Mouse (Mus musculus) T-helper 1 cell (primary cell): Measurements from ENCODE around the gene Atp13a3.
"Not testable (repeated sequence)": the region's sequence is repeated elsewhere in the genome, so short reads cannot be mapped to it uniquely, and the experiment has no call there.

ENCODE experiments used
- in situ Hi-C: fragments of 300-600 bp; cut with MboI, MseI; formaldehyde crosslinking; loops from one replicate; pipeline ENCODE4 v1.15.1; 2025; ENCODE audit warnings: high pct_unique_total_duplicates

The Atp13a3 gene

DNA sequence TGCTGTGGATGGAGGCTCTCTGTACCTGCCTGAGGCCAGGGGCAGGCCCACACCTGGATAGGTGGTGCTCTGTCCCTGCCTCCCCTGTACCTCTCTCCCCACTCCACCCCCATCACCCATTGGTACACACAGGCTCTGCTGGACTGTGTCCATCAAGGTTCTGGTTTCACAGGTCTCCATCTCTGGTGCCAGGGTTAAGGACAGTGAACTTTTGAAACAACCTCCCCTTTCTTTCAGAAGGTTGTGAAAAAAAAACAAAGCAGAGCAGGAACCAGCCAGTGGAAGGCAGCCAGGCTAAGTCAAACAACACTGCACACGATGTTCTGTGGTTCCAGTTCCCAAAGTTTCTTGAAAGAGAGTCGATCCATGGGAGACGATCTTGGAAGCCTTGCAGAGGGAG, 6.9 kb upstream of the Atp13a3 start:
- in situ Hi-C loops: no loop called here

- in situ Hi-C loops: no loop called here
Observed at GRCm38 (mm10) chr16:30410914-30411313, 5.1 kb upstream of the Atp13a3 start.

DNA sequence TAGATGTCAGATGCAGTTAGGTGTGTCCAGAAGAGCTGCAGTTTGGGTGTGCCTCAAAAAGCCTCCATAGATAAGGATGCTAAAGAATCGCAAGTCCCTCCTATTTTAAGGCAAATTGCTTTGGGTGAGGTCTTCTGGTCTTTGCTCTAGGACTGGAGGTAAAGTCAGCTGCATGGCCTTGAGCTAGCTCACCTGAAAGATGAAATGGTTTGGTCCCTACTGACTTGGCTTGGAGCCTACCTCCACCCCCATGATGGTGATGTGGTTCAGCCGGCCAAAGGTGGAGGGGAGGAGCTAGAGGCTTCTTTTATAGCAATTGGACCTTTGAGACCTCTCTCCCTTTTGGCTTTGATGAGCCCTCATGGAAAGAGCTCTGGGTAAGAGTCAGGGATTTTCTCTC, 1.7 kb upstream of the Atp13a3 start:
- in situ Hi-C loops: no loop called here

DNA sequence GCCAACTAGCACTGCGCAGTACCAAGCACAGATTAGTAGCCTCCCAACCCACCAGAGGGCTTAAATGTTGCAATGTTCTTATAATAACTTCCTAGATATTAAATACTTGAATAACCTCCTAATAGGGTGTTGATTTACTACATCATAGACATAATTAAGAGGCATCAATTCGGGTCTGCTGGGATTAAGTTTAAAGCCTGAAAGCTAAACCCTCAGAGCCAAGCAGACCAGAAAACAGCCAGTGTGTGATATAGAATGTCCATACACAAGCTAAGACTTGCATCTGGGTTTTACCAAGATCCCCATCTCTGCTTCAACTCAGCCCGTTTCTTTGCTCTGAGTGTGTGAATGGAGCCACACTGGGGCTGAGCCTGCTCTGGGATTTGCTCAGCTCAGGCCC, 2.2 kb downstream of the Atp13a3 start:
- in situ Hi-C loops: no loop called here

DNA sequence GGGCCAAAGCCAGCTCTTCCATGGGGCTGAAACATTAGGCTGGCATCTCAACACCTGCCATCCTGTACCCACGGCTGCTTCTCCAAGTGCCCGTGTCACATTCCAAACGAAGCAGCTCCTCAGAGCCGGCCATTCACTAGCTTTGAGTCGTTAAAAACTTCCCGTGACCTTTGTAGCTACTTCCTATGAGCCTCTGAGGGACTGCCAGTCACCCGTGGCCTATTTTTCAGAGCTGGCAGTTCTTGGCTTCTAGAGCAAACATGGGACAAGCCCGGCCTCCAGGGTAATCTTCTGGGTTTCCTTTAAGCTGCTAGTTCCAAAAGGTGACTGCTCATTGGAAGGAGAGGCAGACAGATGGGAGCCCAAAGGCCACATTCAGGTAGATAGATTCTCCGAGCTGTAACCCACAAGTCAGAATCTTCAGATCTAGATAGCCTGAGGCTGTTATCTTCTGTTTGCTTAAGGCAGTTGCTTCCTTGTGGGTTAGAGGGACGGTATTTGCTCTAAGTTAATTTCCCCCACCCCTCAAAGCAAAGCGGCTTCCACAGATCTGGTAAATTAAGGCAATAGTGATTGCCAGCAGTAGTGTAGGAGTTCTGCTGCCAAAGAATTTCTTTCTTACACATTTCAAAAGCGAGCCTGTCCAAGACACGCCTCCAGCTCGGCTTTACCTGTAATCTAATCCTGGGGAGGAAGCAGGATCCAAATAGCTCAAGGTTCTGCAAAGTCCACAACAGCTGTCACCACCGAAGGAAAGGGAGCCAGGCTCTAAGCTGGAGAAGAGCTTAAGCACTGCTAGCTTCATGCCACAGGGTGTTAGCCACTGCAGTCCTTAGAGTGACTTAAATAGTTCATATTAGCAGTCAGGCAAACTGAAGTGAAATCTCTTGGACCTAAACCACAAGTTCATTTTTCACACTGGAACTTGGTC, 8.4 kb downstream of the Atp13a3 start:
- in situ Hi-C loops: no loop called here

DNA sequence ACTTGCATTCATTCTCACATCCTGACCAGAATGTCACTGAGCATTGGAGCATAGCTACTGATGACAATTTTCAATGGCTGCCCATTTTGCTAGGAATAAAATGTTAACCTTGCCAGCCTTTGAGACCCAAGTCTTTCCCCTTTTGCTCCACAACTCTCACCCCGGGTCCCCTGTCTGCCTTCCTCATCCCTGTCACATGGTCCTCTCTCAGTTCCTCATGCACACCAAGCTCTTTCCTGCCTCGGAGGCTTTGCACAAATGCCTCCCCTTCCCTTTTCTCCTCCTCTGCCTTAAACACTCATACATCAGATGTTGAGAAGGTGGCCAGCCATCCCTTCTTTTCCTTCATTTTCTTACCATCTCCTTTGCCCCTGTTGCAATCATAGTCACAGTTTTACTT, 10.6 kb downstream of the Atp13a3 start:
- in situ Hi-C loops: no loop called here

DNA sequence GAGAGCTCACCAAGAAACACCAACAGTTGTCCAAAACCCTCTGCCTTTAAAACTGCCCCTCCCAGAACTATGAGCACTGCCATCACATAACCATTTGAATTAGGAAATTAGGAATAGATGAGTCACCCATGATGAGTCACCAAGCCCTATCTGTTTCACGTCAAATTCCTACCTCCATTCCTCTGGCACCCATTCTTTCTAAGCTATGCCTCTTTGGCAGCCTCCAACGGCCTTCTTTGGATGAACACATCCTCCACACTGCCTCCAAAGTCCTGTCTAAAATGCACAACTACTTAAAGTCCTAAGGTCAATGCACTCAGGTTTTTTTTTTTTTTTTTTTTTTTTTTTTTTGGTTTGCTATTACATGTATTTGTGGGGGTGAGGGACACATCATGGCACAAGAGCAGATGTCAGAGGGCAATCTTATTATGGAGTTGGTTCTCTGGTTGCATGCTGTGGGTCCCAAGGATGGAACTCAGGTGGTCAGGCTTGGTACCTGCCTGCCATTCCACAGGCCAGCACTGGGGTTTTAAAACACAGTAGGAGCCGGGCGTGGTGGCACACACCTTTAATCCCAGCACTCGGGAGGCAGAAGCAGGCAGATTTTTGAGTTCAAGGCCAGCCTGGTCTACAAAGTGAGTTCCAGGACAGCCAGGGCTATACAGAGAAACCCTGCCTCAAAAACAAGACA, 15.0 kb downstream of the Atp13a3 start:
- in situ Hi-C loops: no loop called here

DNA sequence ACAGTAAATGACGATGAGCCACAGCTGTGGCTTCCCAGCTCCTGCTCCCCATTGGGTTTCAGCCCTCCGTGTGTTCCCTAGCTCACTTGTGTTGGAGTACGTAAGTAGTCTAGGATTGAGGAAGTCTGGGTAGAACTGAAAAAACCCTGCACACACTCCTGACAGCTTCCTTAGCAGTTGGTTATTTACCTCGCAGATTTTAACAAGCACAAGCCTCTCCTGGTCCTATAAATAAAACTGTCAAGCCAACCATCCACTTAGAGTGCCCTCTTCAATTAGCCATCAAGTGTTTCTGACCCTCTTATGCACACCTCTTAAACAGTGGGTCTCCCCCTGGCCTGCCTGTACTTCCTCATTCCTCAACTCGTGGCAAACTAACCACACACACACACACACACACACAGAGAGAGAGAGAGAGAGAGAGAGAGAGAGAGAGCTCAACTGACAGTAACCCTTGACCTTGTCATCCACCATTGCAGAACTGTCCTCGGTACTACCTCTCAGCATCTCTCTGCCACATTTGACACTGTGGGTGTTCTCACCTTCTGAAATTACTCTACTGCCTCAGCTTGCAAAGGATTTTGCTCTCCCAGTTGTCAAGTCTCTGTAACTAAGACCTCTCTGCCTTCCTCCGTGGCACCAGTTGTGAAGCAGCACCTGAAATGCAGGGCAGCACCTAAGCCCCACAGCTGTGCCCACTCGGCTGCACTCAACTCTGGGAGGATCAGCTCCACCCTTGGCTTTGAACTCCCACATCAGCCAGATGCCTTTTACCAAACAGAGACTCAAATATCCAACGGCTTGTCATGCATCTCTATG, 15.7 kb downstream of the Atp13a3 start:
- in situ Hi-C loops: no loop called here

DNA sequence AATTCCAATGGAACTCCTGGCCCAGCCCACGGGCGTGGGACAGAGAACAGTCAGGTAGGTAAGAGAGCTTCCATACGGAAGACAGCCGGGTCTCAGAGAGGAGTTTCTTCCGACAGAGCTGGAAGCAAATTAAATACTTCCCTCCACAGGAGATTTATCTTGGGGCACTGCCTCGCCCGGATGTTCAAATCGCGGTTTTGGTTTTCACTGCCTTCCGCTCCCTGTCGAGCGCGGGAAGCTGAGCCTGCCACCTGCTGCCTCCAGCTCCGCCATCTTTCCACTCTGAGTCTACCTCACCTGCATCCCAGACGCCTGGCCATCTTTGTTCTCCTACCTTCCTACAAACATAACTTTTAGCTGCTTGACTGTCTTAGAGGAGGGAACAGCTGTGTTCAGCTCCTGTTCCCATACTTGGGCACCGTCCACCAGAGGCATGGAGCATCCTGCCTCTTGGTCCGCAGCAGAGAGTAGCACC, 16.5 kb downstream of the Atp13a3 start:
- in situ Hi-C loops: no loop called here

DNA sequence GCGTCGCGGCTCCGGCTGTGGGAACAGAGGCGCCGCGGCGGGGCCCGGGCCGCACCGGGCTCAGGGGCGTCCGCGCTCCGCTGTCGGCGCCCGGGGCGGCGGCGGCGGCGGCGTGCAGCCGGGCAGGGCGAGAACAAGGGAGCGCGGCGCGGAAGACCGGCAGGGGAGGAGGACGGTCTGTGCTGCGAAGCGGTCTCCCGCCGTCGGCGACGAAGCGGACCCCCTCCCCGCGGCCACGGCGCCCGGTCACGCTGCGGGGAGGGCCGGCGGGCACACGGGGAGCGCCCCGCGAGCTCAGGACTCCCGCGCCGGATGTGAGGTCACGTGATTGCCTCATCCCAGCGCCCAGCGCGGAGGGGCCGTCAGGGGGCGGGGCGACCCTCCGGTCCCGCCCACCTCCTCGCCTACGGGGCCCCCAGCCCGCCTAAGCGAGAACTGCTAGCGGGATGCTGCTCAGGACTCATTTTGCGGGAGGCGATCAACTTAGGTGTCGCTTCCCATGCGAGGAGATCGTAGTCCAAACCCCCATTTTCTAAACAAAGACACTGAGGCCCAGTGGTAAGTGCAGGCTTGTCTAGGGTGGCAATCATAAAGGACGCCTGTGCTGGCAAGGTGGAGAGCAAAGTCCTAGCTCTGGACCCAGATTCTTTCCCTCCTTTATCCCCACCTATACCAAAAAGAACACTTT, 17.1 kb downstream of the Atp13a3 start:
- in situ Hi-C loops: no loop called here

DNA sequence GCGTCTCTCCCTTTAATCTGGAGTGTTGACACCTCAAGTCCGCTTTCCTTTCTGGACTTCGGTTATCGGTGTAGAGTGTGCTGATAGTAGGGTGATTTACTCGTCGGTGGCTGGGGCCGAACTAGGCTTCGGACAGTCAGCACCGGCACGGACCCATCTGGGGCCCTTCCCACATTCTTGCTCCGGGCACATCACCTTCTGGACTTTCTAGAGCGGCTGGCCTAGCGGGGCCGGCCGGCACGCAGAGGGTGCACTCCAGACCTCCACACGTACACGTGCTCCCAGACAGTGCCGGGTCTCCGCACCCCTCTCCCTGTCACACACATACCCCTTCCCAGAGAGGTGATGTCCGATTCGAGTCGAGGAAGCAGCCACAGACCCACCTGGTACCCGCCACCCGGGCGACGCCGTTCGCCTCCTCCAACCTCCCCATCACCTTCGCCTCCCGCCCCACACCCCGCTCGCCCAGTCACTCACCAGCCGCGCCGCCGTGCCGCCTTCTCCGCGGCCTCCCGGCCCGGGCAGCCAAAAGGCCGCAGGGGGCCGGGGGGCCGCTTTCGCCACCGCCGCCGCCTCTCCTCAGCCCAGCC, 17.8 kb downstream of the Atp13a3 start:
- in situ Hi-C loops: no loop called here

DNA sequence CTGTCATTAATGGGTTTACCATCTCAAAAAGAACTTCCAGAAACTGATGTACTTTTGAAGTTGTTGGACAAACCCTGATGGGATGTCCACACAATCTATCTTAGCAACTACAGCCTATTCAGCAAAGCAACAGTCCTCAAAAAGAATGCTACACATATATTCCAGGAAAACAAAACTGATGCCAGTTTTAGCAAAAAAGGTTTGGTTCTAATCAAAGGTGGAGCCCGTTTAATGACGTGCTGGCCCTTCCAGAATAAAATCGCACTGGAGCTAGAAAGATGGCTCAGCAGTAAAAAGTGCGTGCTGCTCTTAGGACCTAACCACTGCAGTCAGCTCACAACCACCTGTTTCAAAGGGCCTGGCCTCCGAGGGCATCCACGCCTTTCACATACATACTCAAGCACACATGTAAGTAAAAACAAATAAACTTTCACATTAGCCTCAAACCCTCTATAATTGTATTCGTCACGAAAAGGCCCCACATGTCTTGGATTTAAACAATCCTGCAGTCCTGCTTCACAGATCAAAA, 18.8 kb downstream of the Atp13a3 start:
- in situ Hi-C loops: no loop called here

DNA sequence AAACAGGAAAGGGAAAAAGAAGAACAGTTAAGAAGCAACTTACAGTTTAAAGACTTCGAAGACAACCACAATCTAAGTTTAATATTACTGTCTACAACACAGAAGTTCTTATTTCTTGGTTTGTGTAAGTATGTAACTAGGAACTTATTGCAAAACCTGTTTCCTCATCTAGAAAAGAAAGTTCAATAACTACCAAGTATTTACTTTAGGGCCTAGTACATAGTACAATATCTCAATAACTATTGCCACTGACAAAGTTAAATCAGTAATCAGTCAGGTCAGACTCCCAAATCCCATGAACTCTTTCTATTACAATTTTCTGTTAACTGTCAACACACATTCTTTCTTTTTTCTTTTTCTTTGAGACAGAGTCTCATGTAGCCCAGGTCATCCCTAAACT, 20.2 kb downstream of the Atp13a3 start:
- in situ Hi-C loops: no loop called here

DNA sequence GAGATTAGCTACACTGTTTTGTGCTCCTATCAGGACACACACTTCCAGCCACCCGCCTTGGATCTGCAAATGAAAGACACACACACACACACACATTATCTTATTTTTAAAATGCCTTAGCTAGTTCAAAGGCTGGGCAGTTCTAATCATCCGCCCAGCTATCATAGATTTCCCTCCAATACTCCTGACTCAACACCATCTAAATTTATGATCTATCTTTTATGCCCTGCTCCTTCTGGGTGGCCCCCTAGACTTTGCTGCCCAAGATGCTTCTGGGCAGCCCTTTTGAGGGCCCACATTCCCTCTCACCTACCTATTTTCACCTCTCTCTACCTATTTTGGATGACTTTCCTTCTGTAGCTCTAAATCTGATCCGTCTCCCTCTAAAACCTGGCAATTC, 29.5 kb downstream of the Atp13a3 start:
- in situ Hi-C loops: loop anchor here (5.0 kb wide), 1 partner anchor 146 kb away; no protein-coding TSS in a partner anchor

DNA sequence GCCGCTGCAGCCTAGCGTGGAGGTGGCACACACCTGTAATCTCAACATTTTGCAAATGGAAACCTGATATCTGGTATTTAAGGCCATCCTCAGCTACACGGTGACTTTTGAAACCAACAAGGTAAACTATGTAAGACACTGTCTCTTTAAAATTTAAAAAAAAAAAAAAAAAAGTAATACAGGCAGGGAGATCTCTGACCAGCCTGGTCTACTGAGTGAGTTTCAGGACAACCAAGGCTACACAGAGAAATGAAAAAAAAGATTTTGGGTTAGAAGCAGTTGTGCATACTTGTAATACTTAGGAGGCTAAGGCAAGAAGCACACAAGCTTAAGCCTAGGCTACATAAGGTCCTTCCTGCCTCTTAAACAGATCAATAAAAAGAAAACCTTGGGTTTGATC, 30.8 kb downstream of the Atp13a3 start:
- in situ Hi-C loops: loop anchor here (5.0 kb wide), 1 partner anchor 147 kb away; no protein-coding TSS in a partner anchor

DNA sequence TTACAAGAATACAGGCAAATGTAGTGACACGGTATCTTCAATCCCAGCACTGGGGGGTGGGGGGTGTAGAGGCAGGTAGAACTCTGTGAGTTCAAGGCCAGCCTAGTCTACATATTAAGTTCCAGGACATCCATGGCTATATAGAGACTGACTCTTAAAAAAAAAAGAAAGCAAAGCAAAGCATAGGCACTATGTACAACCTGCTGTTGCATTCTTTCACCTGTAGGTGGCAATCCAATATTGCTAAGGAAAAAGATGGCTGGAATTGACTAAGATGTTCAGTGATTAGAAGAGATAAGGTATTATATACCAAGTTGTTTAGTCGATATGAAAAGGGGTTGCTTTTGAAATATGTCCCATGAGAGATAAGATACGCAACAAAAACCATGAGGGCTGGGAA, 31.5 kb downstream of the Atp13a3 start:
- in situ Hi-C loops: no loop called here

DNA sequence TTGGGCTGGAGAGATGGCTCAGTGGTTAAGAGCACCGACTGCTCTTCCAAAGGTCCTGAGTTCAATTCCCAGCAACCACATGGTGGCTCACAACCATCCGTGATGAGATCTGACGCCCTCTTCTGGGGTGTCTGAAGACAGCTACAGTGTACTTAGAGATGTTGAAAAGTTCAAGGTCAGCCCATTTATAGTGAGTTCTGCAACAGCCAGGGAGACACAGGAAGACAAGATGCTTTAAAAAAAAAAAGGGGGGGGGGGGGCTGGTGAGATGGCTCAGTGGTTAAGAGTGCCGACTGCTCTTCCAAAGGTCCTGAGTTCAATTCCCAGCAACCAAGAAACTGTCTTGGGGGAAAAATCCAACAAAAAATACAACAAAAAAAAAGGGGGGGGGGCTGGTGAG, 32.5 kb downstream of the Atp13a3 start:
- in situ Hi-C loops: not testable (repeated sequence)

GRCm38 (mm10) chr16:30367395-30367794, 38.4 kb downstream of the Atp13a3 start:
- in situ Hi-C loops: no loop called here

DNA sequence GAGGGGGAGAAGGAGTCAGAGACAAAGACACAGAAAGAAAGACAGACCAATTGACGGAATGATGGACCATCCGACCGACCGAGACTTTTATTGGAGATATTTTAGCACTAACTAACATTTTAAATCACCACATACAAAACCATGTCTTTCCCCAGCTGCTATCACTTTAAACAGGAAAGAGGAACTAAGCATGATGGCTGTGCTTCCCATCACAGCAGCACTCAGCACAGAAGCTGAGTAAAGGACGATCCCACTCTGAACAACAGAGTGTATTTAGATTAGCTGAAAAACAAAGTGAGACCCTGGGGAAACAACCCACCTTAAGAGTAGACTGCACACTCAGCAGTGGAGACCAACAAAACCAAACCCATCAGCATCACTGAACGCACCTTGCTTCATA, 41.2 kb downstream of the Atp13a3 start:
- in situ Hi-C loops: no loop called here

GRCm38 (mm10) chr16:30362528-30362927, 43.2 kb downstream of the Atp13a3 start:
- in situ Hi-C loops: no loop called here

DNA sequence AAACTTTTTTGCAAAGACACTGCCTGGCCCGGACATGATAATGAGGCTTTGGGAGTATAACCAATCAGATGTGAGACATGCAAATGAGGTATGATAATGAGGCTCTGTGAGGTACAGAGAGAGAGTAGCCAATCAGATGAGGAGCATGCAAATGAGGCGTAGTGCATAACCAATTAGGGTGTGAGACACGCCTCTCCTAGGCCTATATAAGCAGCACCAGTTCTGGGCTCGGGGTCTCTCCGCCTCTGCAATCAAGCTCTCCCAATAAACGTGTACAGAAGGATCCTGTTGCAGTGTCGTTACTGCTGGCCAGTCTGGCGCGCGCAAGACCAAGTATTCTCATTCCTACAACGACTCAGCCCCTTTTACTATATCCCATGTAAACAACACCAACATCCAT, 52.3 kb downstream of the Atp13a3 start:
- in situ Hi-C loops: not testable (repeated sequence)
